Mouse (Mus musculus) ovary, adult 18-20 months (tissue): ENCODE results near the gene Eef1a2.
"Not testable (repeated sequence)": the region's sequence is repeated elsewhere in the genome, so short reads cannot be mapped to it uniquely, and the experiment has no call there.

Source experiments
- DNase-seq: peaks from one replicate; pipeline ENCODE4 v3.0.0; 2022; ENCODE audit warnings: low spot score, mixed read lengths

Eef1a2 gene

GRCm38 (mm10) chr2:181156248-181157121 lies at the start of gene Eef1a2:
Gene Eef1a2, minus strand, starts transcription at chr2:181157014.
- no peak for DNase-seq

- no peak for DNase-seq
Observed at GRCm38 (mm10) chr2:181206118-181206517, 49.3 kb upstream of the Eef1a2 start.

- no peak for DNase-seq
Observed at GRCm38 (mm10) chr2:181205678-181206077, 48.9 kb upstream of the Eef1a2 start.

GRCm38 (mm10) chr2:181202886-181203285 lies 46.1 kb upstream of the Eef1a2 start:
- no peak for DNase-seq

- no peak for DNase-seq
Observed at GRCm38 (mm10) chr2:181202422-181202821, 45.6 kb upstream of the Eef1a2 start, which contains the start of gene Ptk6. Gene Ptk6, minus strand, starts transcription at chr2:181202789.

GRCm38 (mm10) chr2:181201606-181202005 lies 44.8 kb upstream of the Eef1a2 start:
- no peak for DNase-seq

- no peak for DNase-seq
Observed at GRCm38 (mm10) chr2:181196628-181197300, 40.0 kb upstream of the Eef1a2 start.

- no peak for DNase-seq
Observed at GRCm38 (mm10) chr2:181193044-181193443, 36.2 kb upstream of the Eef1a2 start.

GRCm38 (mm10) chr2:181191936-181192335 lies 35.1 kb upstream of the Eef1a2 start:
- DNase-seq = no peak

GRCm38 (mm10) chr2:181191385-181191784 lies 34.6 kb upstream of the Eef1a2 start:
- DNase-seq = not testable (repeated sequence)

- DNase-seq = no peak
Observed at GRCm38 (mm10) chr2:181189321-181189720, 32.5 kb upstream of the Eef1a2 start.

- no peak for DNase-seq
Observed at GRCm38 (mm10) chr2:181188681-181189080, 31.9 kb upstream of the Eef1a2 start.

GRCm38 (mm10) chr2:181187121-181188000 lies 30.5 kb upstream of the Eef1a2 start, which contains the start of gene Ppdpf:
Gene Ppdpf, plus strand, starts transcription at chr2:181187247.
- peak; percentile 92 for DNase-seq

GRCm38 (mm10) chr2:181186635-181187034 lies 29.8 kb upstream of the Eef1a2 start:
- peak; percentile 70 for DNase-seq

GRCm38 (mm10) chr2:181180898-181181297 lies 24.1 kb upstream of the Eef1a2 start:
- DNase-seq = no peak

GRCm38 (mm10) chr2:181178471-181178870 lies 21.7 kb upstream of the Eef1a2 start:
- DNase-seq = no peak

GRCm38 (mm10) chr2:181178015-181178414 lies 21.2 kb upstream of the Eef1a2 start:
- DNase-seq = no peak

- no peak for DNase-seq
Observed at GRCm38 (mm10) chr2:181174646-181175045, 17.8 kb upstream of the Eef1a2 start.

GRCm38 (mm10) chr2:181166469-181166868 lies 9.7 kb upstream of the Eef1a2 start:
- DNase-seq = no peak

- no peak for DNase-seq
Observed at GRCm38 (mm10) chr2:181160821-181161220, 4.0 kb upstream of the Eef1a2 start.

GRCm38 (mm10) chr2:181159771-181160170 lies 3.0 kb upstream of the Eef1a2 start:
- DNase-seq = no peak

- no peak for DNase-seq
Observed at GRCm38 (mm10) chr2:181159091-181159514, 2.3 kb upstream of the Eef1a2 start.
